Comparison of ENCODE assay signal across 8 mouse cellular contexts in genomic region chr12:108396081-108396947, GRCm38 (mm10). TPM values are rescaled to one million over a fixed set of nuclear protein-coding genes. Genes with fewer than 3 reads are reported as not detected.
DNase-seq lines count a peak whose midpoint lies in the region; ATAC-seq lines count a peak whose summit lies in the region.

No protein-coding gene starts in this region.

- peak overlapping the region; percentile 82 for H3K27ac ChIP-seq in neural tube, embryonic 13.5 days (replicated peaks)

- no peak overlapping the region for H3K4me3 ChIP-seq in neural tube, embryonic 13.5 days

- peaks cover 40% of the 10 kb centered on the region for H3K4me1 ChIP-seq in neural tube, embryonic 13.5 days (replicated peaks)

- H3K4me2 ChIP-seq in neural tube, embryonic 13.5 days = no peak overlapping the region

- H3K36me3 ChIP-seq in neural tube, embryonic 13.5 days = no peaks in the 10 kb centered on the region

- 57% methylated on average over 11 of the region's 11 CpGs for WGBS in neural tube, embryonic 13.5 days

- H3K9ac ChIP-seq in neural tube, embryonic 13.5 days = no peak overlapping the region

- peak; percentile 6 for DNase-seq in 416B (ENCODE audit: low read depth)
- peak; percentile 93 for DNase-seq in brain, adult 2 months (ENCODE audit: low read depth, low spot score)
- DNase-seq in frontal cortex, postnatal 10 days (ENCODE audit: low spot score in 2 of 2) = peak; percentile 40 to 62
- DNase-seq in layer of hippocampus, adult 8-10 months (ENCODE audit: low spot score in 2 of 2) = peak; percentile 60 to 77
- no peak for DNase-seq in T-cell, adult 2 months (ENCODE audit: low spot score)
- DNase-seq in lung, postnatal 10 days = no peak
- DNase-seq in natural killer cell, adult 2 months (ENCODE audit: low spot score in 2 of 2) = no peak

- H3K27me3 ChIP-seq in neural tube, embryonic 13.5 days = no peaks in the 10 kb centered on the region

- no peaks in the 10 kb centered on the region for H3K9me3 ChIP-seq in neural tube, embryonic 13.5 days

- ATAC-seq in neural tube, embryonic 13.5 days (ENCODE audit: low read depth) = peak; percentile 92

RNA-seq across cellular contexts. Expression of gene Eml1, which starts 25.6 kb away (rescaled TPM):
- 10 to 100 TPM; 43.0 to 51.1 (median 47.0) TPM for total RNA-seq in layer of hippocampus, adult 8-10 months (2022)
- 91.4 and 94.3 TPM in 2 replicates for polyA plus RNA-seq in neural tube, embryonic 13.5 days (2015; fragmentation: Nextera tagmentation; extraction: Ambion mirVana)

Comparison
In these comparisons a context has a peak if more than half of its experiments do, and no peak if none do; other contexts are left out.
1. DNase-seq: peak in 416B (single experiment), brain, adult 2 months (single experiment), frontal cortex, postnatal 10 days (2 of 2) and layer of hippocampus, adult 8-10 months (2 of 2); none in T-cell, adult 2 months (single experiment), lung, postnatal 10 days (single experiment) and natural killer cell, adult 2 months (0 of 2).